Mouse (Mus musculus) liver, embryonic 14.5 days (tissue): ENCODE measurements around the gene Nktr. TPM values are rescaled to one million over a fixed set of nuclear protein-coding genes. Genes with fewer than 3 reads are reported as not detected.

Experiments used
- ATAC-seq: fragments of 200-750 bp; cut with Nextera tagmentation; 2 replicates; pipeline ENCODE4 v1.8.0; 2017; ENCODE audit warnings: moderate number of reproducible peaks, mild to moderate bottlenecking, moderate library complexity; ENCODE audit not compliant: insufficient read depth
- DNase-seq, 3 experiments: peaks; one replicate each; pipeline ENCODE4 v3.0.0-alpha.2; 2012 to 2013; ENCODE audit warnings: low read depth in 3 of 3, low spot score in 3 of 3
- H3K27ac ChIP-seq: fragments of 300-500 bp; sonication (generic); 2 replicates; pipeline ENCODE4 v1.5.1; 2014; ENCODE audit warnings: moderate library complexity, mild to moderate bottlenecking, control low read depth, inconsistent platforms
- H3K27me3 ChIP-seq: fragments of 300-500 bp; sonication (generic); 2 replicates; pipeline ENCODE4 v1.6.1; 2014; ENCODE audit warnings: mild to moderate bottlenecking, low read length, moderate library complexity; ENCODE audit not compliant: control insufficient read depth, insufficient read depth
- H3K36me3 ChIP-seq: fragments of 300-500 bp; sonication (generic); replicated peaks from 2 replicates; pipeline ENCODE4 v1.6.1; 2014; ENCODE audit warnings: low read depth; ENCODE audit not compliant: control insufficient read depth, insufficient read depth
- H3K4me1 ChIP-seq, 2 experiments: fragments of 200-500 bp in 1 of 2; fragments of 300-500 bp in 1 of 2; sonication (generic) in 1 of 2; replicated peaks; 2 replicates each; pipeline ENCODE4 v1.6.1; 2012 to 2014; ENCODE audit warnings: antibody characterized with exemption in 1 of 2, inconsistent platforms in 1 of 2, low read length in 1 of 2; ENCODE audit not compliant: control insufficient read depth in 2 of 2, insufficient read depth in 2 of 2
- H3K4me2 ChIP-seq: fragments of 300-500 bp; sonication (generic); 2 replicates; pipeline ENCODE4 v1.6.1; 2014; ENCODE audit warnings: low read depth, mild to moderate bottlenecking, control low read depth, moderate library complexity
- H3K4me3 ChIP-seq, 2 experiments: fragments of 200-500 bp in 1 of 2; fragments of 300-500 bp in 1 of 2; sonication (generic) in 1 of 2; 2 replicates each; pipeline ENCODE4 v1.5.1; 2012 to 2014; ENCODE audit warnings: low read depth in 2 of 2, low read length in 2 of 2, mild to moderate bottlenecking in 2 of 2, control low read depth in 1 of 2, inconsistent platforms in 1 of 2, moderate library complexity in 1 of 2; ENCODE audit not compliant: insufficient read depth in 1 of 2
- H3K9ac ChIP-seq: fragments of 300-500 bp; sonication (generic); replicated peaks from 2 replicates; pipeline ENCODE4 v1.6.1; 2014; ENCODE audit warnings: mild to moderate bottlenecking, control low read depth, moderate library complexity
- H3K9me3 ChIP-seq: fragments of 300-500 bp; sonication (generic); 2 replicates; pipeline ENCODE4 v1.6.1; 2016; ENCODE audit warnings: low read length, mixed read lengths; ENCODE audit not compliant: control insufficient read depth
- CTCF ChIP-seq: IDR thresholded peaks from 2 replicates; pipeline ENCODE4 v1.5.1; 2016; ENCODE audit warnings: antibody characterized with exemption, low read depth, control low read depth
- EP300 ChIP-seq: IDR thresholded peaks from 2 replicates; pipeline ENCODE4 v1.6.1; 2016; ENCODE audit warnings: antibody characterized with exemption, low read depth
- WGBS: fragments of 180-500 bp; shearing (Covaris S2); extraction: QIAGEN DNeasy Blood & Tissue Kit; methylation state at CpG from one replicate; pipeline ENCODE4 v1.1.7; 2014; ENCODE audit not compliant: insufficient replicate concordance; 5-methylcytosine and 5-hydroxymethylcytosine counted together
- polyA plus RNA-seq, 2 experiments: library from polyadenylated mRNA; depleted of rRNA in 1 of 2; stranded (reverse) in 1 of 2; unstranded in 1 of 2; fragments of >200 nt; fragmentation: Nextera tagmentation in 1 of 2; extraction: Ambion mirVana in 1 of 2; gene quantifications; 2 replicates each; pipeline versions ENCODE4 v1.2.1 to v1.2.3; 2012 to 2014

Gene Nktr
- polyA plus RNA-seq, 2 experiments: 18.5 to 41.5 TPM

- 77% methylated on average over 12 of the region's 12 CpGs for WGBS
- H3K27me3 ChIP-seq: no peaks in the 10 kb centered on the region
- H3K36me3 ChIP-seq: no peaks in the 10 kb centered on the region
- ATAC-seq: no peak
- no peak overlapping the region for H3K27ac ChIP-seq
- H3K4me3 ChIP-seq: no peak overlapping the region
- no peak for TF ChIP-seq EP300
- no peak for TF ChIP-seq CTCF
- DNase-seq: no peak
- no peak overlapping the region for H3K9ac ChIP-seq
- H3K9me3 ChIP-seq: no peaks in the 10 kb centered on the region; the same call in 1 of the 2 replicates
- no peaks in the 10 kb centered on the region for H3K4me1 ChIP-seq
- no peak overlapping the region for H3K4me2 ChIP-seq
Observed at GRCm38 (mm10) chr9:121694736-121695135, 24.2 kb upstream of the Nktr start.

DNA sequence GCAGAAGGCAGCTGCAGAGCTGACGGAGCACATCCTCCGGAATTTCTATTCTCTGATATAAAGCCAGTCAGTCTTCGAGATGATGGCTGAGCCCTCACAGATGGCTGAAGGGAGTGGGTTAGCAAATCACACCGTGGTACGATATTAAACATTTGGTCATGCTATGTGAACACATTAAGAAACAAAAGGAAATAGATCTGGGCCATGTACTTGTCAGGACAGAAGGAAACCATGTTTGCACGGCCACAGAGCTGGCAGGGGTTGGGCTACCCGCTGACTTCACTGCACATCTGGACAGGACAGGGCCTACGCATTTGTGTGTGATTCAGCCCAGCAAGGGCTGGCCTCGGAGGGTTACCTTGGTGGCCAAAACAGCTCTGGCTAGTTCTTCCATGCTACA, 22.3 kb upstream of the Nktr start:
- Histone ChIP-seq H3K27ac (no peak overlapping the region), H3K27me3 (no peaks in the 10 kb centered on the region), H3K4me3 (no peak overlapping the region), H3K36me3 (no peaks in the 10 kb centered on the region), H3K9ac (no peak overlapping the region), H3K9me3 (no peaks in the 10 kb centered on the region; the same call in 1 of the 2 replicates), H3K4me1 (no peaks in the 10 kb centered on the region), H3K4me2 (no peak overlapping the region)
- WGBS: 86% methylated on average over 9 of the region's 9 CpGs
- TF ChIP-seq EP300 (no peak), CTCF (no peak)
- ATAC-seq: no peak
- no peak for DNase-seq

DNA sequence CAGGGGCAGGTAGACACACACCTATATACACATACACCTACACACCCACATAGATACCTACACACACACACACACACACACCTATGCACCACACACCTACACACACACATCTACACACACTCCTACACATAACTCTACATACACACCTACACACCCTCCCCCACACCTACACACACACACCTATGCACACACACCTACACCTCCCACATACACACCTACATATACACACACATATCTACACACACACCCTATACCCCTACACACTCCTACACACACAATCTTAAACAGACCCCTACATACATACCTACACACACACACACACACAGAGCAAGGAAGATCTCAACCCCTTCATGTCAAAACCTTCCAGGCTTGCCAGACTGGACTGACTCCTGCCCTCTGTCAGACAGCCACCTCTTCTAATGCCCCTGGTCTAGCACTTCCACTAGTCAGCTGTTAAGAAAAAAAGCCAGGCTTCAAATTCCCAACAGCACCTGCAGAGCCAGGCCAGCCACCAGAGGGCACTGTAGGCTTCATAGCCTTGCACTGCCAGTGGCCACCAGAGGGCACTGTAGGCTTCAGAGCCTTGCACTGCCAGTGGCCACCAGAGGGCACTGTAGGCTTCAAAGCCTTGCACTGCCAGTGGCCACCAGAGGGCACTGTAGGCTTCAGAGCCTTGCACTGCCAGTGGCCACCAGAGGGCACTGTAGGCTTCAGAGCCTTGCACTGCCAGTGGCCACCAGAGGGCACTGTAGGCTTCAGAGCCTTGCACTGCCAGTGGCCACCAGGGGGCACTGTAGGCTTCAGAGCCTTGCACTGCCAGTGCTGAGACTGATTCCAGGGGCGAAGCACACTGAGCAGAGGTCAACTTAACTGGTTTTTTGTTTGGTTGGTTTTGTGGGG, 21.6 kb upstream of the Nktr start:
- no peak overlapping the region for H3K4me2 ChIP-seq
- no peaks in the 10 kb centered on the region for H3K27me3 ChIP-seq
- H3K4me3 ChIP-seq: no peak overlapping the region
- 100% methylated on average over 1 of the region's 1 CpGs for WGBS
- H3K27ac ChIP-seq: no peak overlapping the region
- no peaks in the 10 kb centered on the region for H3K4me1 ChIP-seq
- H3K9me3 ChIP-seq: no peaks in the 10 kb centered on the region; the same call in 1 of the 2 replicates
- ATAC-seq (peak; percentile 28; the same call in 1 of the 2 replicates), DNase-seq (peak in 1 of 3 experiments; percentile 50)
- TF ChIP-seq EP300 (peak; percentile 46), CTCF (peak; percentile 100)
- H3K36me3 ChIP-seq: no peaks in the 10 kb centered on the region
- H3K9ac ChIP-seq: no peak overlapping the region

DNA sequence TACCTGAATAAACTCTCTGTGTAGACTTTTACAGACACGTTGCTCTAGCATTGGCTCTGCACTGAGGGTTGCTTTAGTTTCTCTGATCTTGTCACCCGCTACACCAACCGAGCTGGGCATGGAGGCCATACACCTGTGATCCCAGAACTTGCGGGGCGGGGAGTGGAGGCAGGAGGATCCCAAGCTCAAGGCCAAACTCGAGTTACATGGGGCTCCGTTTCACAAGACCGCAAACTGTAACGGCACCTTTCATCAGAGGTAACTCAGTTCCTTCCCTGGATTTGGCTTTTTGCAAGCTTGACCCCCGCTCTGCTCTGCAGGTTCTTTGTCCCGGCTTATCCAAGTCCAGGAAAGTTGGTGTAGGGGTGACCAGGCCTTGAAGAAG, 14.7 kb upstream of the Nktr start:
- Histone ChIP-seq H3K9ac (peak overlapping the region; percentile 78; the same call in 1 of the 2 replicates), H3K4me2 (peak overlapping the region; percentile 78), H3K36me3 (no peaks in the 10 kb centered on the region), H3K4me3 (peak overlapping the region; percentile 58 to 80), H3K27ac (peak overlapping the region; percentile 5; the same call in 1 of the 2 replicates), H3K4me1 (peaks cover 17 to 31% of the 10 kb centered on the region in 2 experiments), H3K9me3 (no peaks in the 10 kb centered on the region), H3K27me3 (no peaks in the 10 kb centered on the region)
- TF ChIP-seq CTCF (no peak), EP300 (no peak)
- DNase-seq (no peak), ATAC-seq (no peak)
- WGBS: 37% methylated on average over 11 of the region's 11 CpGs
